Mouse (Mus musculus) Patski (cell line): ENCODE results near the gene Mrln. TPM values are rescaled to one million over a fixed set of nuclear protein-coding genes. Genes with fewer than 3 reads are reported as not detected.

ENCODE experiments used
- ATAC-seq: fragments of 100-300 bp; one replicate; pipeline ENCODE4 v1.8.0; 2021
- CTCF ChIA-PET: fragments of 350-600 bp; sonication (Branson Sonifier 250); formaldehyde crosslinking; loops from one replicate; lab custom pipeline; 2022; ENCODE audit warnings: inconsistent platforms; lab: Charles Lee
- POLR2A ChIA-PET: fragments of 350-600 bp; sonication (Branson Sonifier 250); formaldehyde crosslinking; loops from one replicate; lab custom pipeline; 2022; ENCODE audit warnings: antibody characterized with exemption, inconsistent platforms; lab: Charles Lee
- DNase-seq: peaks from one replicate; pipeline ENCODE4 v3.0.0-alpha.2; 2011; ENCODE audit warnings: low read depth, low spot score
- H3K27me3 ChIP-seq: fragments of 371-371 bp; one replicate; pipeline ENCODE4 v1.5.1; 2021
- CTCF ChIP-seq: fragments of 100-300 bp; IDR thresholded peaks from one replicate; pipeline ENCODE4 v1.5.1; 2021
- in situ Hi-C: fragments of 300-500 bp; cut with MboI; formaldehyde crosslinking; loops from 3 replicates; pipeline ENCODE4 v1.11.1; 2018; ENCODE audit warnings: low pct_unique_long_range_greater_than_20kb, mixed read lengths
- polyA plus RNA-seq: library from polyadenylated mRNA; unstranded; gene quantifications from one replicate; pipeline ENCODE4 v1.2.3, GENCODE M21; 2021

Mrln gene
- polyA plus RNA-seq, 1 experiment from 2014 or later = not detected

DNA sequence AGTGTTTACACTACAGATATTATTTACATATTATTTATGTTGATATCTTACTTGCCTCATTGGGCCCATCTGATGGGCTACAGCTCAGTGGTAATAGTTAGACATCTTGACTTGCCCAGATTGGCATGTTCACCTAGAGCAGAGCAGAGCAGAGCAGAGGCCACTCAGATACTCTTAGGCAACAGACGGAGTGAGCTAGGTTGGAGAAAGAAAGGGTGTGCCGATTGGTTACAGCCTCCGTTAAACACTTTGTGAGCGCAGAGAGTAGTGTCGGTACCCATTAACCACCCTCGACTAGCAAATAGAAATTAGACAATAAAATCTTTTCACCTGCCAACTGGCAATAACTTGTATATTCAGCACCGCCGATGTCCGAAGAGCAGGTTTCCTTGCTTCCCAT is 41.6 kb downstream of the Mrln start:
- TF ChIP-seq CTCF = no peak
- DNase-seq = no peak
- POLR2A ChIA-PET = no interaction called here
- in situ Hi-C loops = no loop called here
- peaks cover 24% of the 10 kb centered on the region for H3K27me3 ChIP-seq
- CTCF ChIA-PET = interaction anchor here (0.9 kb wide), 1 partner anchor 51 kb away, joined by 3 read pairs; no protein-coding TSS in a partner anchor
- no peak for ATAC-seq

DNA sequence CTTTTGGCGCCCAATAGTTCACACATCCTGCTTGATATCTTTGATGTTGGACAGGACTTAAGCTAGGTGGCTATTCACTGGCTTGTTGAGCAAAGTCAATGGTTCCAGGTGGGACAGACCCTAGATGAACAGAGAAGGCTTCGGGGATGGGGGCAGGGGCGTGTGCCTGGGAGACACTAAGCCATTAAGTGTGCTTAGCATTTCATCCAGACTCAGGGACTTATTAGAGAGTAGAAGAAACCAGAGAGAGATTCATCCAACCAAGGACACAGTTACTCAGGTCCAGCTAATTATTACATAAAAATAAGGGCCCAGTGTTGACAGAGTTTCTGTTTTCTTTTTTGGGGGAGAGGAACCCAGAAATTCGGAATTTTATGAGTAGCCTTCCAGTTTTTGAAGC is 45.9 kb downstream of the Mrln start:
- no peak for DNase-seq
- POLR2A ChIA-PET = no interaction called here
- in situ Hi-C loops = no loop called here
- TF ChIP-seq CTCF = no peak
- no peak for ATAC-seq
- CTCF ChIA-PET = no interaction called here
- H3K27me3 ChIP-seq = peaks cover 16% of the 10 kb centered on the region

DNA sequence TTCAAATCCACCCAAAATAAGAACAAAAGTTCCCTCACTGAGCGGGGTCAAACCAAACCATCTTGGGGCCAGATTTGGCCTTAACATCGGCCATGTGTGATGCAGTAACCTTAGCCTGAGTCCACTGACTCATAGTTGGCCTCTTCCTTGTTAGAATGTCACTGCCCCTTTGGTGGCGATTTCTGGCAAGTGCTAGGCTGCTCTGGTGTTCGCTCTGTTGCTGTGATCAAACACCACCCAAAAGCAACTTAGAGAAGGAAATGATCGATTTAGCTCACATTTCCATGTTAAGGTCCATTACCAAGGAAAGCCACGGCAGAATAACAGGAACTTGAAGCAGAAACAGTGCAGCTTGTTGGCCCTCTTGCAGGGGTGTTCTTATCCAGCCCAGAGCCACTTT is 46.3 kb downstream of the Mrln start:
- no peak for DNase-seq
- POLR2A ChIA-PET = no interaction called here
- TF ChIP-seq CTCF = no peak
- in situ Hi-C loops = no loop called here
- ATAC-seq = no peak
- CTCF ChIA-PET = no interaction called here
- H3K27me3 ChIP-seq = peaks cover 12% of the 10 kb centered on the region

DNA sequence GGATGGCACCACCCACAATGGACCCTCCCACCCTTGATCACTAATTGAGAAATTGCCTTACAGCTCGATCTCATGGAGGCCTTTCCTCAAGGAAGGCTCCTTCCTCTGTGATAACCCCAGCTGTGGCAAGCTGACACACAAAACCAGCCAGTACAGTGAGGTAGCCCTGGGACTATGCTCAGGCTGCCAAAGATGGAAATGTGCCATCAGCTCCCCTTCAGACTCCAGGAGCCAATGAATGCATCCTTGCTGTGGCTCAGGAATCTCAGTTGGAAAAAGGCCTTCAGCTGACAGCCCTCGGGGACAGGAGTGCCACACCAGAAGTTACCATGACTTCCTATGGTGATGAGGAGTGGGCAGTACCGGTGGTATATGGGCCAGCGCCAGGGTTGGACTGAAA is 50.2 kb downstream of the Mrln start:
- in situ Hi-C loops = no loop called here
- ChIA-PET POLR2A (interaction anchor here (0.6 kb wide), 1 partner anchor 848 kb away, joined by 5 read pairs; no protein-coding TSS in a partner anchor), CTCF (no interaction called here)
- TF ChIP-seq CTCF = no peak
- H3K27me3 ChIP-seq = peaks cover 6% of the 10 kb centered on the region
- ATAC-seq (no peak), DNase-seq (no peak)

DNA sequence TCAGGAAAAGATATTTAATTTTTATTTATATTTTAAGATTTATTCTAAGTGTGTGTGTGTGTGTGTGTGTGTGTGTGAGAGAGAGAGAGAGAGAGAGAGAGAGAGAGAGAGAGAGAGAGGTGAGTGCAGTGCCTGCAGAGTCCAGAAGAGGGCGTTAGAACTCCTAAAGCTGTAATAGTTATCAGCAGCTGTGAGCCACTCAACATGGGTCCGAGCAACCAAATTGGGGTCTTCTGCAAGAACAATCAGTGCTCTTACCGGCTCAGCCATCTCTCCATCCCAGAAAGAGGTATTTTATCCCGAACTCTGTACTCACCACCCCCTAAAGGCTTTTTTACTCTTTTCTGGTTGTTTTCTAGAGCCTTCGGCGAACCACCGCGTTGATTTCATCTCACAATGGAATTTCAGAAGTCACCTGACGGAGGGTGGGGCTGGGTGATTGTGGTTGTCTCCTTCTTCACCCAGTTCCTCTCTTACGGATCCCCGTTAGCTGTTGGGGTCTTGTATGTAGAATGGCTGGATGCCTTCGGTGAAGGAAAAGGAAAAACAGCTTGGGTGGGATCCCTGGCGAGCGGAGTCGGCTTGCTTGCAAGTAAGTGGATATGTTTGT is 51.2 kb downstream of the Mrln start:
- in situ Hi-C loops = no loop called here
- H3K27me3 ChIP-seq = peaks cover 5% of the 10 kb centered on the region
- TF ChIP-seq CTCF = peak; percentile 29
- DNase-seq = no peak
- ATAC-seq = no peak
- ChIA-PET CTCF (no interaction called here), POLR2A (no interaction called here)

DNA sequence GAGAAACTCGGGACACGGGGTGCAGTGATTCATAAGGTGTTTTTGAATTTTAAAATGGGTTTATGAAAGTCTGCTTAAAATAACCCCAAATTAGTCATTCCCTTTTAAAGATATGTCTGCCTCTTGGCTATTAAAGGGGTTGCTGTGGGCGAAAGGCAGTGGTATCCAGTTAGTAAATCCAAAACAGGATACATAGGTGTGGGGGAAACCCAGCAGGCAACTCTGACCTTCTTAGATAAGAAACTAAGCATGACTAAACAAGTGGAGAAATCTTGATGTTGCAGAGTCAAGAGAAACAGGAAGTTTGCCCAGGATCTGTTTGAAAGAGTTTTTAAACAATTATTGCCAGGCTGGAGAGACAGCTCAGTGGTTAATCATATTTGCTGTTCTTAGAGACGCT is 52.6 kb downstream of the Mrln start:
- ChIA-PET POLR2A (no interaction called here), CTCF (no interaction called here)
- DNase-seq (no peak), ATAC-seq (no peak)
- no peaks in the 10 kb centered on the region for H3K27me3 ChIP-seq
- TF ChIP-seq CTCF = no peak
- in situ Hi-C loops = no loop called here

DNA sequence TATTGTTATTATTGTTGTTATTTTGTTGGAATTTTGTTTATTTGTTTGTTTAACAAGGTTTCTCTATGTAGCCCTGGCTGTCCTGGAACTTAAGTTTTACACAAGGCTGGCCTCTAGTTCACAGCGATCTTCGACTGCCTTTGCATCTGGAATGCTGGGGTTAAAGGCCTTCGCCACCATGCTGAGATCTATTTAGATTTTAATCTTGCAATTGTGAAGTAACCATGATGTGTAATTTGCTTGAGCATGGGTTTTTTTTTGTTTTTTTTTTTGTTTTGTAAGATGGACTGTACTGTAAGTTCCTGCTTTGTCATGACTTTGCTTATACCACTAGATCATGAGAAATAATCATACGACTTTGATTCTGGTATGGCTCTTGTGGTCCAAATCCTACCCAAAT is 56.4 kb downstream of the Mrln start:
- ChIA-PET POLR2A (no interaction called here), CTCF (interaction anchor here (1.3 kb wide), 1 partner anchor 8 kb away, joined by 4 read pairs; no protein-coding TSS in a partner anchor)
- in situ Hi-C loops = no loop called here
- DNase-seq (no peak), ATAC-seq (no peak)
- TF ChIP-seq CTCF = no peak
- H3K27me3 ChIP-seq = no peaks in the 10 kb centered on the region

DNA sequence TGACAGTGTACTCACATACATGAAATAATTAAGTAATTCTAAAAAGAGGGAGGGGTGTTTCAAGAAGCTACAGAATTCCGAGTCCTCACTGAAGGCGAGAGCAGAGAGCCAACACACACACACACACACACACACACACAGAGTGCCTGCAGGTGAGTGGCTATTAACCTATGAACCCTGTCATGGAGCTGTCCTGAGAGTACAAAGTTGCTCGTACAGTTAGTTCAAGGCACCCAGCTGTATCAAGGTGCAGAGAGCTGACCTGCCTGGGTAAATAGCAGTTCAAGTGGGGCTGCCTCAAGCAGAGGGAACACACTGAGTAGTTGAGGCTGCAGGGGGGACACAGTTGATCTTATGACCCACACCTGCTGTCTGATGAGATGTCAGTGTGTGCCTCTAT is 57.6 kb downstream of the Mrln start:
- no peak for TF ChIP-seq CTCF
- ChIA-PET CTCF (interaction anchor here (1.5 to 2.0 kb wide), 2 partner anchors 16 to 28 kb away, joined by 3 to 5 read pairs; no protein-coding TSS in a partner anchor), POLR2A (no interaction called here)
- H3K27me3 ChIP-seq = no peaks in the 10 kb centered on the region
- DNase-seq (no peak), ATAC-seq (no peak)
- in situ Hi-C loops = no loop called here

DNA sequence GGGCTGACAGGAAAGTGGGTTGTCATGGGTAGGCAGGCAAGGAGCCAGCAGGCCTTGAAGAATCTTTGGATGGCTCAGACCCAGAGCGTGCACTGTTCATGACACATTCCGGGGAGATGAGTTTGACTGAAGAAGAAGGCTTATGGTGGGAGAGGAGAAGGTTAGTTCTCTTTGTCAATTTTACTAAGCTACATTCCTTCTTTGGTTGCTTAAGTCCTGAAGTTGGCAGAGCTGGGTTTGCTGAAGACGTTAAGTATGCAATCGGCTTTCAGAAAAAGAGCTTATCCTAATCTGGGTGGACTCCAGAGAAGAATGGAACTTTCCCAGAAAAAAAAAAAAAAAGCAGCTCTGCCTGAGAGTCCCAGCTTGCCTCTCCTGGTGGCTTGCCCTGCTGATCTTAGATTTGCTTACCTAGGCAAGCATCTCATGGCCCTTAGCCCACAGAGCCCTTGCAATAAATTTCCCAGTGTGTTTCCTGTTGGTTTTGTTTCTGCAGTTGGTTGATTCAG is 59.3 kb downstream of the Mrln start:
- peak; percentile 35 for DNase-seq
- in situ Hi-C loops = no loop called here
- peak; percentile 57 for ATAC-seq
- ChIA-PET CTCF (interaction anchor here (1.5 to 2.2 kb wide), 3 partner anchors 14 to 33 kb away, joined by 3 to 6 read pairs (median 5); no protein-coding TSS in a partner anchor), POLR2A (interaction anchor here (0.9 kb wide), 1 partner anchor 14 kb away, joined by 3 read pairs; no protein-coding TSS in a partner anchor)
- TF ChIP-seq CTCF = no peak
- H3K27me3 ChIP-seq = no peaks in the 10 kb centered on the region

DNA sequence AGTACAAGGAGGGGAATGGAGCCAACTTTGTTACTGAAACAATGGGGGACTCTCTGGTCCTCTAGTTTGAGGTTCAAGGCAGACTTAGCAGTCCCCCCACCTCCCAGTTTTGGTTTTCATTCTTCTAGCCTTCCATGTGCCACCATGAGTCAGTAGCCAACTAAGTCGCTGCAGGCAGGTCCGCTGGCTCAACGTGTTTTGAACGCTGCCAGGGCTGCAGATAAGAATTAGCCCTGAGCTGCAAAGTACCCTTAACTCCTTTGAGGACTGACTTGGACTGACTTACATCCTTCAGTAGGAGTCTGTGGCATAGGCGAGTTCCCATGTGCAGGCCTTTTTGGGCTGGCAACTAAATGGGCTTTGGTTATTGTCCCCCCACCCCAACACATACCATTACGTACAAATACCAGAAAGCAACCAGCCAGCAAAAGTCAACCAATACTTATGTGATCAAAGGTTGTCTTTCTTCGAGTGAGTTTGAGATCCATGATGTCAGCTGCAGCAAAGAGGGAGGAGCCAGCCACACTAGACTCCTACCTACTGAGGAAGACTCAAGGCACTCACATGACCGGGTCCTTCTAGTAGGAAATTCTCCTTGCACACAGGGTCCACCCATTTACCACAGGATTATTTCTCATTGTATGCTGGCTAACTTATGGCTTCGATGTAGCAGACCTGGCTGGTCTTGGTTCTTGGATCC is 60.0 kb downstream of the Mrln start:
- ATAC-seq = no peak
- no peak for TF ChIP-seq CTCF
- in situ Hi-C loops = no loop called here
- POLR2A ChIA-PET = no interaction called here
- CTCF ChIA-PET = interaction anchor here (2.0 to 2.2 kb wide), 2 partner anchors 31 to 32 kb away, joined by 5 to 6 read pairs; no protein-coding TSS in a partner anchor
- no peak for DNase-seq
- no peaks in the 10 kb centered on the region for H3K27me3 ChIP-seq

DNA sequence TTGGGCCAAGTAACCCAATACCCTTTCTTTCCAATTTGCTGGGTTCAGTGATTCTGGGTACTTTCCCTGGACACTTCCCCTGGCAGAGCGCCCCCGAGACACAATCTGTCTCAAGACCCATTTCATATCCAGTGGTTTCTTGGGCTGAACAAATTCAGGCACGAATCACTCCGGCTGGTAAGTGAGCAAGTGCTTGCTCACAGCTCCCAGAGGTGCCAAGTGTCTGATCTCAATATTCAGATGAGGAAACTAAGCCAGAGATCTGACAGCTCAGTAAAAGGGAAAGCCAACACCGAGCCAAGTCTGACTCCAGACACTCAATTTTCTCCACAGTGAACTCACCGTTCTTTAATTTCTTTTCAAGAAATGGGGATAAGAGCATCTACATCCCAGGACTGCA is 62.0 kb downstream of the Mrln start:
- ChIA-PET CTCF (no interaction called here), POLR2A (no interaction called here)
- DNase-seq (peak; percentile 41), ATAC-seq (no peak)
- no peaks in the 10 kb centered on the region for H3K27me3 ChIP-seq
- TF ChIP-seq CTCF = no peak
- in situ Hi-C loops = no loop called here
